Mouse (Mus musculus) E14TG2a.4 (cell line): ENCODE measurements around the gene Ddx58.

Source experiments
- H3K27me3 ChIP-seq: 2 replicates; pipeline ENCODE4 v1.6.1; 2014; ENCODE audit warnings: low read length, control low read depth; ENCODE audit not compliant: insufficient read depth
- H3K36me3 ChIP-seq: 2 replicates; pipeline ENCODE4 v1.6.1; 2014; ENCODE audit warnings: low read length, control low read depth; ENCODE audit not compliant: insufficient read depth
- H3K4me1 ChIP-seq: replicated peaks from 2 replicates; pipeline ENCODE4 v1.6.1; 2014; ENCODE audit warnings: low read depth, low read length, control low read depth
- H3K4me3 ChIP-seq: replicated peaks from 2 replicates; pipeline ENCODE4 v1.5.1; 2014; ENCODE audit warnings: mild to moderate bottlenecking, low read length
- H3K9me3 ChIP-seq: 2 replicates; pipeline ENCODE4 v1.6.1; 2014; ENCODE audit warnings: low read length, control low read depth
- CTCF ChIP-seq: conservative IDR thresholded peaks from 2 replicates; pipeline ENCODE4 v1.5.1; 2014; ENCODE audit warnings: low read length
- NANOG ChIP-seq: IDR thresholded peaks from 2 replicates; pipeline ENCODE4 v1.6.1; 2014; ENCODE audit warnings: borderline replicate concordance, low read length, mixed read lengths
- POU5F1 ChIP-seq: IDR thresholded peaks from 2 replicates; pipeline ENCODE4 v1.6.1; 2014; ENCODE audit warnings: low read length, borderline replicate concordance

The Ddx58 gene

DNA sequence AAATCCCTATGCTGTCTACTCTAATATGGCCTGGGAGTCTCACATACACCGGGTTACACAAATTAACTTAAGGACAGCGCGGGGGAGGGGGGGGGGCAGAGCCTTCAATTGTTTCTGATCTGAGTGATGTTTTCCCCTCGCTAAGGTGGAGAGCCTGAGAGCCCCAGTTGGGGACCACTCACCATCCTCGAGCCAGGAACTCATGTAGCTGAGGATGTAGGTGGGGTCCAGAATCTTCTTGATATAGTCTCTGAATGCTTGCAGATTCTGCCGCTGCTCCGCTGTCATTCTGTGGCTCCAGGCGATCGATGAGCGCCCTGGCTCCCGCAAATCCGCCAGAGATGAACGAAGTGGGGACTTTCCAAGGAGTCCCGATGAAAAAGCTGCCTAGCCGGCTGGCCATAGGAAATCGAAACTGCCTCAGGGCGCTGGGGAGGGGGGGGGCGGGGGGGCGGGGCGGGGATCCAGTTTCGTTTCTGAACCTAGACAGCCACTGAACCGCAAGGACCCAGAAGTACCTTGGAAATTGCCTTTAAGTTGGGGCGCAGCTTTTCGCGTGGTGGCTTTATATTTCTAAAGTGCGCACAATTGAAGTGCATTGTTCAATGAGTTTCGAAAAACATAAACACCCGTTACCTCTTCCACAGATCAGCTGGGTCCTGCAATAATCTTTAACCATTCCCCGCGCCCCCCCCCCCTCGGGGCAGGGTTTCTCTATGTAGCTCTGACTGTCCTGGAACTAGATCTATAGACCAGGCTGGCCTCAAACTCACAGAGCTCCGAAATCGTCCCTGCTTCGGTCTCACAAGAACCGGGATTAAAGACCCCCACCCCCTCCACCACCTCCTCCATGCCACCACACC, at the start of gene Ddx58:
Gene Ddx58 (minus strand): TSS at position 420 of the 863 bp plus-strand sequence.
- Histone ChIP-seq H3K4me3 (peak within 1 kb of the TSS; percentile 76), H3K9me3 (no peaks in the 10 kb centered on the region), H3K36me3 (peaks cover 5% of the 10 kb centered on the region; the same call in 1 of the 2 replicates), H3K4me1 (peaks cover 68% of the 10 kb centered on the region), H3K27me3 (no peaks in the 10 kb centered on the region)
- no peak for TF ChIP-seq CTCF
- no peak for TF ChIP-seq POU5F1
- no peak for TF ChIP-seq NANOG

DNA sequence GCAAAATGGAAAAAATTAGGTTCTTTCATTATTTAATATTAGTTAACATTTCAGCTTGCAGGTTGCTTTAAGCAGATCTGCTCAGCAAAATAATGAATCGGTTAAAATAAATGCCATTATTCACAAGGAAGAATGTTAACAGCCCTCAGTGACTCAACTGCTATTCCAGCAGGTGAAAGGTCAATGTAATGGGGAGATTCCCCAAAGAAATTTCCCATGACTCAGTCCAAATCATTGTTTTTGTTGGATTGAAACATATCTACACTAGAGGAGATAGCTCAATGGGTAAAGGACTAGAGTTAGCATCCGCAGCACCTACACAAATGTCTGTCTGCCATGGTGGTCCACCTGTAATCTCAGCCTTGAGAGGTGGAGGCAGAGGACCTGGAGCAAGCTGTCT, 49.4 kb upstream of the Ddx58 start:
- no peaks in the 10 kb centered on the region for H3K27me3 ChIP-seq
- H3K36me3 ChIP-seq = no peaks in the 10 kb centered on the region
- H3K4me1 ChIP-seq = peaks cover 17% of the 10 kb centered on the region
- no peak overlapping the region for H3K4me3 ChIP-seq
- H3K9me3 ChIP-seq = peaks cover 45% of the 10 kb centered on the region
- no peak for TF ChIP-seq NANOG
- no peak for TF ChIP-seq CTCF
- TF ChIP-seq POU5F1 = no peak

DNA sequence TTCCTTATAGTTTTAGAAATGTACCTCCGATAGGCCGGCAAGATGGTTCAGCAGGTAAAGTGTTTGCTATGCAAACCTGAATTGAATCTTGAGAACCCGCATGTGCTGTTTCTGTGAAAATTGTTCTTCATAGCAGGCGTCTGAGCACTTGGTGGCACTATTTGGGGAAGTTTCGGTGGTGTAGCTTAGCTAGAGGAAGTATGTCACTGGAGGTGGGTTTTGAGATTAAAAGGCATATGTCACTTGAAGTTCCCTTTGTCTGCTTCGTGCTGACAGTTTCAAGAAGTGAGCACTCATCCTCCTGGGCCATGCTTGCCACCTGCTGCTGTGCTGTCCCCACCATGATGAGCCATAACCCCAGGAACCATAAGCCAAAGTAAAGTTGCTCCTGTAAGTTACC, 47.8 kb upstream of the Ddx58 start:
- TF ChIP-seq CTCF = no peak
- no peak for TF ChIP-seq POU5F1
- no peak for TF ChIP-seq NANOG
- no peaks in the 10 kb centered on the region for H3K27me3 ChIP-seq
- H3K36me3 ChIP-seq = no peaks in the 10 kb centered on the region
- no peak overlapping the region for H3K4me3 ChIP-seq
- H3K4me1 ChIP-seq = peaks cover 17% of the 10 kb centered on the region
- H3K9me3 ChIP-seq = peaks cover 33% of the 10 kb centered on the region

DNA sequence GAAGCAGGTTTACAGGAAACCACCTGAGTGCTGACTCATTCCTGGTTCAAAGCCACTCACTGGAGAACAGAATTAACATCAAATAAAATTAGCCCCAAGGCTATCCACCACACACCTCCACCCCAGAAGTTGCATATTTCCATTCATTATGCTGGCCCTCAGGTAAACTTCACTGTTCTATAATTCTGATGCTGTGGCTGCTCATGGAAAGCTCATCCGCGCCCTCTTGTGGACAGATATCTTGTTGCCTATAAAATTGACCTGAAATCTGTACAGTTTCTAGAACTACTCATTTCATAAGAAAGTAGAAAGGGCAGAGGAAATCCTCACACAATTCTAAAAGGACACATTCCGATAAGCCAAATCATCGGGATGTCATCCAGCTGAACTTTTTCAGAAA, 46.0 kb upstream of the Ddx58 start:
- H3K9me3 ChIP-seq = peaks cover 14% of the 10 kb centered on the region
- H3K4me3 ChIP-seq = no peak overlapping the region
- peaks cover 17% of the 10 kb centered on the region for H3K4me1 ChIP-seq
- no peak for TF ChIP-seq POU5F1
- peak; percentile 54 for TF ChIP-seq CTCF
- H3K27me3 ChIP-seq = no peaks in the 10 kb centered on the region
- H3K36me3 ChIP-seq = no peaks in the 10 kb centered on the region

DNA sequence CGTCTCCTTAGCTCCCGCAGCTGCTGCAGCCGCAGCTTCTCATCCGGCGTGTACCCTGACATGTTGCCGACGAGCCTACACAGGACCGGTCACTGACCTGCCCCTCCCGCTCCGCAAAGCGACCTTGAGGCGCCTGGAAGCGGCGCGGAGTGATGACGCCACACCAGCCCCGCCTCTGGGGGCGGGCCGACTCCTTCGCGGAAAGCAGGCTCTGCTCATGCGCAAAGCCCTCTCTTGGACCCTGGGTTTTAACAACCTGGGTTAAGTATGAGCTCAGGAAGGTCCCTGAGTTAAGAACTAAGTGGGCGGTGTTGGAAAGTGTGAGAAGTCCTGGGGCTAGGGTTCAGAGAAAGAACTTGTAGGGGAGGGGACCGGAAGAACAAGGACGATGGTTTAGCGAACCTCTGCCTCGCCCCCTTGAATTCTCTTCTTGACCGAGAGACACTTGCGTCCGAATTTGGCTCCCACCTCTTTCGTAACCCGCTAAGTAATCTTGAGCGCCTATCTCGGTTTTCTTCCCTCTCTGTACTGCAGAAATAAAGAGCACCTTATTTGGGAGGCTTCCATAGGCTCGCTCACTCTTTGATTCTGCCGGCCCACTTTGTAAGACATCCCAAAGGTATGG, 39.8 kb upstream of the Ddx58 start, which contains the start of gene Ndufb6:
Gene Ndufb6 (minus strand): TSS at position 146 of the 625 bp plus-strand sequence.
- H3K36me3 ChIP-seq = peaks cover 25% of the 10 kb centered on the region
- TF ChIP-seq CTCF (no peak), POU5F1 (no peak), NANOG (no peak)
- peaks cover 17% of the 10 kb centered on the region for H3K4me1 ChIP-seq
- H3K4me3 ChIP-seq = peak within 1 kb of the TSS; percentile 100
- H3K9me3 ChIP-seq = no peaks in the 10 kb centered on the region
- H3K27me3 ChIP-seq = no peaks in the 10 kb centered on the region

DNA sequence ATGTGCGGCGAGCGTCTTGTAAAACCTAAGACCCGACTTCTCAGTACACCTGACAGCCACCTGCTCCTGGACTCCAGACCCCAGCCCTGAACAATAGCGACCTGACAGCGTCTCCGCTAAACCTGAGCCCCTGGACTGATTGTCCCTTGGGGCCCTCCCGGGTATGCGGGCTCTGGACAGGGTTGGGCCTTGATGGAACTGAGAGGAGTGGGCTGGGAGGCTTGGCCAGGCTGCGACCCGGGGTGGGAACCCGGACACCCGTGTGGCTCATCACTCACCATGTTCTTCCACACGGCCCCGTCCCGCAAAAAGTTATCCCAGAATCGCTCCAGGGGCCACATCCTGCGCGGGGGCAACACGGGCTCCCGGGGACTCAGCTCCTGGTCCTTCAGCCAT, 39.2 kb upstream of the Ddx58 start:
- no peak for TF ChIP-seq NANOG
- TF ChIP-seq CTCF = no peak
- TF ChIP-seq POU5F1 = no peak
- Histone ChIP-seq H3K36me3 (peaks cover 29% of the 10 kb centered on the region), H3K4me1 (peaks cover 17% of the 10 kb centered on the region), H3K9me3 (no peaks in the 10 kb centered on the region), H3K27me3 (no peaks in the 10 kb centered on the region), H3K4me3 (peak overlapping the region; percentile 100)

DNA sequence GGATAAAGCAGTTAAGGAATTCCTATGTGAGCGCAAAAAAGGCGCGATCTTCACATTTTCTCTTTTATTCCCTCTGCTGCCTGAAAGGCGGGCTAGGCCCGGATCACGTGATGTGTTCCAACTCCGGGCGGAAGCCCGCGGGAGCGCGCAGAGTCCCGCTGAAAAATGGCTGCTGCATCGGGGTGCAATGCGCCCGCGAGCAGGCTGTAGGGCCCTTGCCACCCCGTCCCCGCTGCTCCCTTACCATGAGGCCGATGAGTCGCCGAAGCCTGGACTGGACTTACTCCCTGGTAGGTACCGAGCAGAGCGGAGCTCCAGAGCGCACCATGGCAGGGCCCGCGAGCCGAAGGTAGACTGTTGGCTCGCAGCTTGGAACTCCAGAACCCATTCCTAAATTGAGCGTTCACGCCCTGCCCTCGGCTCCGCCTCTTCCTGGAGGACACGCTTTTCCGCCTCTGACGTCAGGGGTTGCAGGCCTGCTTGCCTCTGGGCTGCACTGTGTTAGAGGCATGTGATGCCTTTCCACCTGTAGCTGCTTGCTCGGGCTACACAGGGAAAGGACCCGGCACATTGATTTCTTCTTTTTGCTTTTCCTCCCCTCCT, 29.9 kb upstream of the Ddx58 start, which contains the start of the genes Smim27 and Topors:
Gene Smim27 (plus strand): TSS at position 150 of the 603 bp plus-strand sequence.
Gene Topors (minus strand): TSS at position 421 of the 603 bp plus-strand sequence.
- no peak for TF ChIP-seq CTCF
- no peak for TF ChIP-seq POU5F1
- no peak for TF ChIP-seq NANOG
- Histone ChIP-seq H3K9me3 (no peaks in the 10 kb centered on the region), H3K4me1 (peaks cover 60% of the 10 kb centered on the region), H3K36me3 (peaks cover 64% of the 10 kb centered on the region), H3K4me3 (peak within 1 kb of the TSS; percentile 98), H3K27me3 (no peaks in the 10 kb centered on the region)

DNA sequence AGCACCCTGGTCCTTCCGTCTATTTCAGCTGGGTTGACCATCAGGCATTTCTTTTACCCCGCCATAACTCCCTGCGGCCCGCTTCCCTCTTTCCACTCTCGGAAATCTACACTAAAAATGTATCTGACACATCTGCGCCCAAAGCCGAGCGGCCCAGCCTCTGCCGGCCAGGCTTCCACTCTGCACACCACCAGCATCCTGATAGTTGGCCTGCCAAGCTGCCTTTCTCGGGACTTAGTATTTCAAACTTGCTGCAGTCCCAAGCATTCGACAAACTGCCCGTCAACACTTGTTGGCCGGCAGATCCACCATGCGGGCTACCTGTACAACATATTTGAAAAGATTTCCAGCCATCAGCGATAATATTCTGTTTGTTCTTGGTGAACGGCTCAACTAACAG, 29.2 kb upstream of the Ddx58 start:
- H3K4me3 ChIP-seq = peak overlapping the region; percentile 98
- H3K36me3 ChIP-seq = peaks cover 65% of the 10 kb centered on the region

More for the DNA sequence above, 29.2 kb upstream of the Ddx58 start:
- no peak for TF ChIP-seq CTCF
- no peaks in the 10 kb centered on the region for H3K27me3 ChIP-seq
- H3K4me1 ChIP-seq = peaks cover 65% of the 10 kb centered on the region
- H3K9me3 ChIP-seq = no peaks in the 10 kb centered on the region
